Mouse (Mus musculus) brain, embryonic 18.5 days (tissue): Measurements from ENCODE around the gene Crybg1.
"Not testable (repeated sequence)": the region's sequence is repeated elsewhere in the genome, so short reads cannot be mapped to it uniquely, and the experiment has no call there.

ENCODE experiments used
- DNase-seq: peaks from one replicate; pipeline ENCODE4 v3.0.0-alpha.2; 2012; ENCODE audit warnings: low read depth, low spot score

The Crybg1 gene

DNA sequence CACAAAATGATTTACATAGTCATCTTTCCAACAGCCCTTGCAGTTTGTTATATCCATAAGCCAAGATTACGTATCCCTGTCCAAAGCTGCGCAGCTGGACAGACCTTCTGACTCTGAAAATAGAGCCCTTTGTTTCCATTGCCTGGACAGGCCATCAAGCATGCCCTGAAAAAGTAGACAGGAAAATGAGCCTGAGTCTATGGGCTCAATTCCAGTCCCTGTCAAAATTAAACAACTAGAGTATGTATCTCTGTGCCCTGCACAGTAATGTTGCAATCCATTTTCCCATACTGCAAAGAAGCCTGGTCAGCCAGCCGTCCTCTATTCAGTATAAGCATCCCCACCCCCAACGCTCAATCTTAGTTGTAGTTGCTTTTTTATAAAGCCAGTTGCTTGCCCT is 141.8 kb downstream of the Crybg1 start:
- DNase-seq = no peak

- no peak for DNase-seq
Observed at GRCm38 (mm10) chr10:44005677-44006641, 142.7 kb downstream of the Crybg1 start.

DNA sequence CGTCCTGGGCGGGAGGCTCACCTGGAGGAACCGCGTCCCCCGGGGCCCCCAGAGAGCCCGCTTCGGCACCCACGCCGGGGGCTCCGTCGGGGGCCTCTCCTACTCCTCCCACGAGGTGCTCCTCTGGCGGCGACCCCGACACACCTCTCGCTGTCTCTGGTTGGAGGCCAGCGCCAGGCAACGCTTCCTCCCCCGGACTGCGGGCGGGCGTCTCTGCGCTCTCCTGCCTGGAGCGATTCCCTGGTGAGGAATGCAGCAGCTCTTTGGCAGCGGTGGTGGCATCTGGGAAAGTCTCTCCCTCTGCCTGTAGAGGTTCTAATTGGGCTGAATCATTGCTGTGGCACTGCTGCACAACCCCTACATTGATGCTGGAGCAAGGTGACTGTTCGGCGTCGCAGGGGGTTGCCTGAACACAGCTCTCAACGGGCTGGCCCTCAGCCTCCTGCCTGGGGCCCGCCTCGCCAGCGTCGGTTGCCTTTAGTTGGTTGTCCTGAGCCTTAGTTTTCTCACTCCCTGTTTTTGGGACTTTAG is 144.4 kb downstream of the Crybg1 start:
- no peak for DNase-seq

GRCm38 (mm10) chr10:44003551-44004151 is 145.0 kb downstream of the Crybg1 start:
- DNase-seq = no peak

GRCm38 (mm10) chr10:44002995-44003524 is 145.6 kb downstream of the Crybg1 start:
- no peak for DNase-seq

DNA sequence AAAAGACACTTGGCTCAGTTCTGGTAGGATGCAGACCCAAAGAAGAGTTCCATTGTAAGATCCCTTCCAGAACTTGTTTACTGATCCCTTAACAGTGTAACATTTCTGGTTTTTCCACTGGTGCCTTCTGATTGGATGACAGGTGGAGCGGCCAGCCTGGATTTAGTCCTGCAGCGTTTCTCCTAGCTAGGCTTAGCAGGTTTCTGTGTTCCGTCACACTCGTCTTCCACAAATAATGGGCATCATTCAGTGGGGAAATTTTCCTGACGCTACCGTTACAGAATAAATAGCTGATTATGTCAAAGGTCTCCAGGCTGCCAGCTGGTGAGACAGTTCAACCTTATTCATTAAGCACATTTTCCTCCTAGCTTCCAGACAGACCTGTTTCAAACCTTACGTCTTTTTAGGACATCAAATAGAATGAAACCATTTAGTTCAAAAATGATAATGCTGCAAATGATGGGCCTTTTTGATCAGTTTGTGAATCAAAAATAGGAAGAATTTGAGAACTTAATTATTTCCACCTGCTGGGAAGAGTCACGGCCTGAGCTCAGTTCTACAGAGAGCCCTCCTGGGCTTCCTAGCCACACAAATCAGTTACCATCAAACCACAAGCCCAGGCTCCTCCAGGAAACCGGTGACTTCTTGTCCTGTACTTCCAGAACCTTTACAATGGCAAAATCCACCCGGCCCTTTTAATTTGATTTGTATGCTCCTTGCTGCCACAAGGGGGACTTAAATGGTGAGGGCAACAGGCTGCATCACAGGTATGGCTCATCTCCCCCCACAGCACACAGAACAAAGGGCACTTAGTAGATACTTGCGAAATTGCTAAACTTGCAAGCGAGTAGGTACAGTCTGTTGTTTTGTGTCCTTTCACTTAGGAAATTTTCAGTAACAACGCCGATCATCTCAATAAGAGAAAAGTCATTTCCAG is 146.4 kb downstream of the Crybg1 start:
- no peak for DNase-seq

DNA sequence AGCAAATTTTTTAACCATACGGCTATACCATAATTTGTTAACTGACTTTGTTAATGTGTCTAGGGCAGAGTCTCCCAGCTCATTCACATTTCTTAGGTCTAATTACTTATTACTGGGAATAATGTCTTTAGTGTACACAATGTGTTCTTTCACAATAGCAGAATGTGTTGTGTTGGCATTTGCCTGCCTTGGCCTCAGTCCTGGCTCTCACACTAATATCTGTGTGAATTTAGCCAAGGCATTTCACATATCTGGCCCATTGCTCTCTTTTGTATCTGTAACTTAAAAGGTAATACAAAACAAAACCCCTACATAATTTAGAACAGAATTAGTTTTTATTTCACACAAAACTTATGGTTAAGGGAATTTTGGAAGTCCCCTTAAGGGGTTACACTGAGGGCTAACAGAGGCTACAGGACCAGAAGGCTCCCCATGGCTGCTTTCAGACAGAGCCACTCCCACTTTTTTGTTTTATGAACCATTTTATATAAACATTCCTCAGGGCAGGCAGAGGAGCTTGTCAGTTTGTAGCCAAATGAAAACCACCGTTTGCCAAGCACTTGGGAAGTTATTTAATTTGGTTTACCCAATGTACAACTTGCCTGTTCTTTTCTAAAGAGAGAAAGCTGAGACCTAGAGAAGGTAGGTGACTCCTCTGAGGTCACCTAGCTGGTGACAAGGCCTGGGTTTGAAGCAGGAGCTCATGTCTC is 148.3 kb downstream of the Crybg1 start:
- DNase-seq = no peak

- DNase-seq = no peak
Observed at GRCm38 (mm10) chr10:43998503-43999082, 150.1 kb downstream of the Crybg1 start.

DNA sequence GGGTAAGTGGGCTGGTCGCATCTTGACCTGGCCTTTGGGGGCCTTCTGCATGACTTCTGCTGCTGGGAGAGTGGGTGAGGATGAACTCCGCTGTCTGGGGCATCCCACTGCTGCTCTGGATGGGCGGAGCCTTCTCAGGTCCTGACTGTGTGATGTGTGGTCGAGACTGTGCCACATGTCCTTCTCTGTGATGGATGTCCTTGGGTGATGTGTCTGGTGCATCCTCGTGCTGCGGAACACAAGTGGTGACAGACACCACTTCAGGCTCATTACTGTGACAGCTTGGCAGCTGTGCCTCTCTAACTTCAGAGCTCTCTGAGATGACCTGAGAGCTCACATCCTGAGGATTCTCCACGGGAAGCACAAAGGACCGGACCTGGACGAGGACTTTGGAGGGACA is 150.6 kb downstream of the Crybg1 start:
- no peak for DNase-seq

GRCm38 (mm10) chr10:43997276-43997675 is 151.4 kb downstream of the Crybg1 start:
- DNase-seq = no peak

DNA sequence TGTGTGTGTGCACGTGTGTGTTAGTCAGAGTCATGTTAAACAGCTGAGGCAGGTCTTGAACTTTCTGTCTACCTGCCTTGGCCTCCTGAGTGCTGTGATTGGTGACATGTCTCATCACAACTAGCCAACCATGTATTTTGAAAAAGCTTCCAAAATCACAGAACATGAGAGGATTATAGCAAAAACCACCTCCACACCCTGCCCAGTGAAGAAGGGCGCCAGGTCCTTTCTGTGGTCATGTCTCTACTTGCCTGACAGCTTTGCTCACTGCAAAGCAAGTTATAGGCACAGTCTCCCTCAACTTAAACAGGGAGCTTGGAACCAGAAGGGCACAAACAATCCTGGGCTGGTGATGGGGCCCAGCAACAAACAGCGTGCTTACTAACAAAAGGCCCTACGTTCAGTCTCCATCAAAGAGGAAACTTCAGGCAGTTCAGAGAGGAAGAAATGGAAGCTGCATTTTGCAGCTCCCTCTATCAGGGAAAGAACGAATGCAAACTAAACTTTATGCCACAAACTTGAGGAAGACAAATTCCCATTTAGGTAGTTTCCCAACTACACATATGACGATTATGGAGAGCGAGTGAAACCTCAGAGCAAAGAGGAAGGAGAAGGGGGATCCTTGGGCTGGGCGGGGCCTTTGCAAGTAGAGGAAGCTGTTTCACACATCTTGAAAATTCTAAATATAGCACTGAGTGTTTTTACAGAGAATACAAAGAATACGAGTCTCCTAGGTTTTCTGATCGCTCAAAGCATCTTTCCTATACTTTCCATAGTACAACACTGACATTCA is 152.6 kb downstream of the Crybg1 start:
- DNase-seq = no peak

- DNase-seq = no peak
Observed at GRCm38 (mm10) chr10:43993198-43993597, 155.5 kb downstream of the Crybg1 start.

GRCm38 (mm10) chr10:43992506-43992905 is 156.1 kb downstream of the Crybg1 start:
- DNase-seq = no peak

- no peak for DNase-seq
Observed at GRCm38 (mm10) chr10:43991268-43991667, 157.4 kb downstream of the Crybg1 start.

DNA sequence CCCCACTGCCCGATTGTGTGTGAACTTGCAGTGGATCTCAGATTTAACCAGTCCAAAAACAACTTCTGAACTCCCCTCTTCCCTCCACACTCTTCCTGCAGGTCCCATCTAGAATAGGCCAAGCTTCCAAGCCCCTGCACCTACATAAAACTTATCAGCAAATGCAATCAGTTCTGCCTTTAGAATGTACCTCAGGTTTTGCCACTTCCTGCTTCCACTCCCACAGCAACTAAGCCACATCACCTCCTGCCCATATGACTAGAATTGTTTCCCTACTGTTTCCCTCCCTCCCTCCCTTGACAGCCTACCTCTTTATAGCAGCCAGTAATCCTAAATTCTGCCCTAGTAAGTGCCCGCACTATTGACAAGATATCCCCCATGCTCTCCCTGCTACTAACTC is 164.8 kb downstream of the Crybg1 start:
- DNase-seq = no peak

DNA sequence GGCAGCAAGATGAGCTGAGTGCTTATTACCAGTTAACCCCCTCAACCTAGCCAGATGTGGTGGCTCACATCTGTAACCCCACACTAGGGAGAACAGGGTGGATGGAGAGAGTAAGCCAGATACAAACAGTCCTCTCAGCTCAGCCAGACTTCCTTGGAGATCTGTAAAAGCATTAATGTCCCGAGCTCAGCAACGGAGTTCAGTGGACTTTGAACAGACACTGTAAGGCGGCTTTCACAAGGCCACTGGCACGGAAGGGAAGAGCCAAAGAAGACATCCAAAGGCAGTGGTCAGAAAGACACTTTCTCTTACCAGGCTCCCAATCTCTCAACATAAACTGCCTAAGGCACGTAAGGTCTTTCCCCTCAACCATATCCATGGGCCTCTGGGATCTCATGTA is 165.4 kb downstream of the Crybg1 start:
- DNase-seq = no peak

- DNase-seq = no peak
Observed at GRCm38 (mm10) chr10:43982470-43982869, 166.2 kb downstream of the Crybg1 start.

DNA sequence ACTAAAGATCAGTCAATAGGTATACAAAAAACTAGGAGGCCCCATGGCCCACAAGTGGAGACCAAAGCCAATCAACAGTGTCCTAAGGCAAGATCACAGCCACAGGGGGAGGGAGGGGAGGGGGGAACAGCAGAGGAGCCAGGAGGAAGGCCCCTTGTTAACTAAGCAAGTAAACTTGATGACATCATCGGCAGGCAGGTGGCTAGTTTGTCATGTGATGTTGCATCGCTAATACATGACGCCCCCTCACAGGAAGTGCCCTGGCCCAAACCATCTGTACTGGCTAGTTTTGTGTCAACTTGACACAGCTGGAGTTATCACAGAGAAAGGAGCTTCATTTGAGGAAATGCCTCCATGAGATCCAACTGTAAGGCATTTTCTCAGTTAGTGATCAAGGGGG is 167.9 kb downstream of the Crybg1 start:
- not testable (repeated sequence) for DNase-seq

- no peak for DNase-seq
Observed at GRCm38 (mm10) chr10:43980080-43980479, 168.6 kb downstream of the Crybg1 start.

DNA sequence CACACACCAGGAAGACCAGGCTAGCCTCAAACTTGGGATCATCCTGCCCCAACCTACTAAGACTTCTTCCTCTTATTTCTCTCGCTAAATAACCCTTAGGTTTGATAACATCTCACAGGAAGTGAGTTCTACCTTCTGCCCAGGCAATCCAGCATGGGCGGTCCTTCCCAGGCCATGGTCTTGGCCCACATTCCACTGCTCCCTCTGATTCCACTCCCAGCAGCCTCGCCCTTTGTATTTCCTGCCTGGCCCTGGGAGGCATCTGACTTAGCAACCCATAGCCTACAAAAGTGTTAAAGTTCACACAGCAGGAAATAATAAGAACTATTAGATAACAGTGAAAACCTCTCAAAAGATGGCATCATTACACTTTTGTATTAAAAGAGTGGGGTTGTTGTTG is 171.3 kb downstream of the Crybg1 start:
- no peak for DNase-seq
